Mouse (Mus musculus) heart, adult 2 months (tissue): ENCODE data around the gene Asic2.

Experiments used
- CTCF ChIP-seq: fragments of 200-600 bp; IDR thresholded peaks from 2 replicates; pipeline ENCODE4 v1.8.1; 2022; ENCODE audit warnings: antibody characterized with exemption, mild to moderate bottlenecking, moderate library complexity
- EP300 ChIP-seq: fragments of 200-500 bp; IDR thresholded peaks from 2 replicates; pipeline ENCODE4 v1.6.1; 2011; ENCODE audit warnings: low read depth, low read length, control low read depth; ENCODE audit not compliant: insufficient read depth
- POLR2A ChIP-seq: fragments of 200-500 bp; IDR thresholded peaks from 2 replicates; pipeline ENCODE4 v1.6.1; 2011; ENCODE audit warnings: mild to moderate bottlenecking, low read depth, low read length, control low read depth; ENCODE audit not compliant: insufficient read depth

- TF ChIP-seq CTCF (no peak), EP300 (no peak), POLR2A (no peak)
These were observed 513.3 kb downstream of the Asic2 start for GRCm38 (mm10) chr11:81454921-81455320.
